Mouse (Mus musculus) kidney, embryonic 16.5 days (tissue): ENCODE measurements around the gene Daam1. TPM values are rescaled to one million over a fixed set of nuclear protein-coding genes. Genes with fewer than 3 reads are reported as not detected.

Experiments
- ATAC-seq: fragments of 200-750 bp; cut with Nextera tagmentation; 2 replicates; pipeline ENCODE4 v1.8.0; 2017; ENCODE audit warnings: moderate TSS enrichment; ENCODE audit not compliant: low FRiP score, low TSS enrichment
- H3K27ac ChIP-seq: fragments of 300-500 bp; sonication (generic); 2 replicates; pipeline ENCODE4 v1.5.1; 2014; ENCODE audit warnings: low read length
- H3K27me3 ChIP-seq: fragments of 300-500 bp; sonication (generic); 2 replicates; pipeline ENCODE4 v1.6.1; 2014; ENCODE audit warnings: low read length, control low read depth, mixed read lengths; ENCODE audit not compliant: insufficient read depth
- H3K36me3 ChIP-seq: fragments of 300-500 bp; sonication (generic); 2 replicates; pipeline ENCODE4 v1.6.1; 2014; ENCODE audit warnings: low read length, control low read depth, mixed read lengths; ENCODE audit not compliant: insufficient read depth
- H3K4me1 ChIP-seq: fragments of 300-500 bp; sonication (generic); 2 replicates; pipeline ENCODE4 v1.6.1; 2014; ENCODE audit warnings: low read length, control low read depth, mixed read lengths; ENCODE audit not compliant: insufficient read depth
- H3K4me2 ChIP-seq: fragments of 300-500 bp; sonication (generic); replicated peaks from 2 replicates; pipeline ENCODE4 v1.6.1; 2014; ENCODE audit warnings: low read depth, low read length
- H3K4me3 ChIP-seq: fragments of 300-500 bp; sonication (generic); 2 replicates; pipeline ENCODE4 v1.5.1; 2014; ENCODE audit warnings: mild to moderate bottlenecking, low read length
- H3K9ac ChIP-seq: fragments of 300-500 bp; sonication (generic); replicated peaks from 2 replicates; pipeline ENCODE4 v1.6.1; 2014; ENCODE audit warnings: low read length
- H3K9me3 ChIP-seq: fragments of 300-500 bp; sonication (generic); 2 replicates; pipeline ENCODE4 v1.6.1; 2016; ENCODE audit warnings: low read length, control low read depth
- WGBS: fragments of 180-500 bp; shearing (Covaris S2); extraction: QIAGEN DNeasy Blood & Tissue Kit; methylation state at CpG from one replicate; pipeline ENCODE4 v1.1.7; 2014; 5-methylcytosine and 5-hydroxymethylcytosine counted together
- polyA plus RNA-seq: library from polyadenylated mRNA; unstranded; fragments of >200 nt; fragmentation: Nextera tagmentation; extraction: Ambion mirVana; gene quantifications from 2 replicates; pipeline ENCODE4 v1.2.1, GENCODE M21; 2015

Gene Daam1
- polyA plus RNA-seq, 1 experiment from 2014 or later, result 8.6 TPM

GRCm38 (mm10) chr12:71975626-71976025, 144.7 kb downstream of the Daam1 start:
- Histone ChIP-seq H3K4me1 (peaks cover 33% of the 10 kb centered on the region), H3K9ac (no peak overlapping the region), H3K36me3 (peaks cover 5% of the 10 kb centered on the region; the same call in 1 of the 2 replicates), H3K4me2 (no peak overlapping the region), H3K4me3 (no peak overlapping the region), H3K27me3 (no peaks in the 10 kb centered on the region), H3K9me3 (no peaks in the 10 kb centered on the region), H3K27ac (no peak overlapping the region)
- 58% methylated on average over 1 of the region's 1 CpGs for WGBS
- no peak for ATAC-seq

DNA sequence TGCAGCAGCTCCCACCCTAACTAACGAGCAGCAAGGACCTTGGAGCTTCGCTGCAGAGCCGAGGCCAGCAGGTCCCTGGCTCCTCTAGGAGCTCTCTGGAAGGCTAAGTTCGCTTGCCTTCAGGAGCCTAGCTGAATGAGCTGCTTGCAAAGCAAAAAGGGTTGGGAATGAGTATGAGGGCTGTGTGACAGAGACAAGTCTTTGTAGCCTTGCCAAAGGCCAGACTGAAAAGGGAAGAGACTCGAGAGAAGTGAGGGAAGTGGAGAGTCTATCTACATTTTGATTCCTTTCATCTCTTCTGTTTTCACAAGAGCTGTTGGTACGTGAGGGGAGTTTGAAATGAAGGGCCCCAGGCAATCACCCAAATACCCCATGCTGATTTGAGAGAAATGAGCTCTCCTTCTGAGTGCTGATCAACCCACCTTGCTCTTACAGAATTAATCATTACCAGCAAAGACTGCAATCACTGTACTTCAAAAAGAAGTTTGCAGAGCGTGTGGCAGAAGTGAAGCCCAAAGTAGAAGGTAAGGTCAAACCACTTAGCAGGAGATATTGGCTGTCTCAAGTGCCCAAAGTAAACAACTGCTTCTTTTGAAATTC, 145.6 kb downstream of the Daam1 start:
- Histone ChIP-seq H3K9ac (no peak overlapping the region), H3K4me2 (no peak overlapping the region)
- peak; percentile 41; the same call in 1 of the 2 replicates for ATAC-seq

GRCm38 (mm10) chr12:71977364-71977763, 146.5 kb downstream of the Daam1 start:
- 0 out of 2 replicates have a peak, but pooled peaks have one; percentile 41 for ATAC-seq

More for the DNA sequence above, 145.6 kb downstream of the Daam1 start:
- 51% methylated on average over 7 of the region's 7 CpGs for WGBS
- no peaks in the 10 kb centered on the region for H3K27me3 ChIP-seq
- H3K36me3 ChIP-seq, result peaks cover 7% of the 10 kb centered on the region; the same call in 1 of the 2 replicates
- no peak overlapping the region for H3K4me3 ChIP-seq
- H3K27ac ChIP-seq, result peak overlapping the region; percentile 17; the same call in 1 of the 2 replicates
- peaks cover 33% of the 10 kb centered on the region for H3K4me1 ChIP-seq
- no peaks in the 10 kb centered on the region for H3K9me3 ChIP-seq

GRCm38 (mm10) chr12:71978513-71979352, 147.9 kb downstream of the Daam1 start:
- H3K27ac ChIP-seq, result no peak overlapping the region
- 68% methylated on average over 12 of the region's 12 CpGs for WGBS
- peaks cover 21% of the 10 kb centered on the region; the same call in 1 of the 2 replicates for H3K4me1 ChIP-seq
- no peak overlapping the region for H3K9ac ChIP-seq
- no peaks in the 10 kb centered on the region for H3K9me3 ChIP-seq
- H3K27me3 ChIP-seq, result no peaks in the 10 kb centered on the region
- ATAC-seq, result no peak
- H3K4me2 ChIP-seq, result no peak overlapping the region
- no peak overlapping the region for H3K4me3 ChIP-seq
- peaks cover 16% of the 10 kb centered on the region for H3K36me3 ChIP-seq

More at GRCm38 (mm10) chr12:71977364-71977763, 146.5 kb downstream of the Daam1 start:
- H3K36me3 ChIP-seq, result peaks cover 7% of the 10 kb centered on the region
- H3K4me3 ChIP-seq, result no peak overlapping the region
- H3K4me1 ChIP-seq, result peaks cover 28% of the 10 kb centered on the region
- no peak overlapping the region for H3K4me2 ChIP-seq
- WGBS, result 81% methylated on average over 7 of the region's 7 CpGs
- H3K27ac ChIP-seq, result peak overlapping the region; percentile 25; the same call in 1 of the 2 replicates
- H3K27me3 ChIP-seq, result no peaks in the 10 kb centered on the region
- H3K9me3 ChIP-seq, result no peaks in the 10 kb centered on the region
- H3K9ac ChIP-seq, result no peak overlapping the region

DNA sequence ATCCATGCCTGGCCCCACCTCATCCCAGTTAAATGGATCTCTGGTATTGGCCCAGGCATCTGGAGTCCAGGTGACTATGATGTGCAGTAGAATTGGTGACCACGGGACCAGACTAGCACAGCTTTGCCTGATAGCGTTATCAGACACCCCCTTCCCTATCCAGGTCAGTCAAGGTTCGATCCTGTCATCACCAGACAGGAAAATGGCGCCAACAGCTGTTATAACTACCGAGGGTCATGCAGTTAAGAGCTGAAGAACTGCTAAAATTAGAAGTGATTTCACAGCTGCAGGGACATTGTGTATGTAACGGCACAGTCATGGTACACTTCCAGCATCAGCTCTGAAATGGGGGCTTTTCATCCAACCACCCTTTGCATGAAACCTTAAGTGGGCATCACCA, 149.3 kb downstream of the Daam1 start:
- no peak overlapping the region for H3K4me2 ChIP-seq
- H3K27ac ChIP-seq, result no peak overlapping the region
- no peak for ATAC-seq
- WGBS, result 67% methylated on average over 6 of the region's 6 CpGs
- H3K27me3 ChIP-seq, result no peaks in the 10 kb centered on the region
- no peak overlapping the region for H3K4me3 ChIP-seq
- no peak overlapping the region for H3K9ac ChIP-seq
- peaks cover 16% of the 10 kb centered on the region for H3K36me3 ChIP-seq
- H3K9me3 ChIP-seq, result no peaks in the 10 kb centered on the region
- peaks cover 21% of the 10 kb centered on the region; the same call in 1 of the 2 replicates for H3K4me1 ChIP-seq

DNA sequence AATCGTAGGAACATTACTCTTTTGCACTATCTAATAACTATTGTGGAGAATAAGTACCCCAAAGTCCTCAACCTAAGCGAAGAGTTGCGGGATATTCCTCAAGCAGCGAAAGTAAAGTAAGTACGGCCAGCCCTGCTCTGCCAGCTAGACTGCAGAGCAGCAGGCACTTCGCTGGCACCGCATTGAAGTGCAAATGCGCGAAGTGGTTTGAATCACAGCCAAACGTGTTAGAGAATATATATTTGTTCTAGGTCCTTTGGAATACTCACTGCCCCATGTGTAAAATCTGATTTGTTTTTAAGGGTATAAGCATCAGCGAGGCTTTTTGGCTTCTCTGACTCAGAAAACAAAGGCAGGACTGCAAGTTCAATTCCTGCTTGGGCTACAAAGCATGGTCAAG, 149.9 kb downstream of the Daam1 start:
- H3K4me3 ChIP-seq, result no peak overlapping the region
- H3K27ac ChIP-seq, result no peak overlapping the region; the same call in 1 of the 2 replicates
- WGBS, result 90% methylated on average over 11 of the region's 11 CpGs
- no peak overlapping the region for H3K4me2 ChIP-seq
- no peak for ATAC-seq
- H3K9me3 ChIP-seq, result no peaks in the 10 kb centered on the region
- peaks cover 19% of the 10 kb centered on the region for H3K36me3 ChIP-seq
- H3K27me3 ChIP-seq, result no peaks in the 10 kb centered on the region
- H3K9ac ChIP-seq, result no peak overlapping the region
- H3K4me1 ChIP-seq, result peaks cover 17% of the 10 kb centered on the region; the same call in 1 of the 2 replicates

GRCm38 (mm10) chr12:71981250-71981649, 150.4 kb downstream of the Daam1 start:
- 69% methylated on average over 8 of the region's 8 CpGs for WGBS
- Histone ChIP-seq H3K36me3 (peaks cover 23% of the 10 kb centered on the region), H3K9ac (no peak overlapping the region), H3K9me3 (no peaks in the 10 kb centered on the region), H3K4me3 (no peak overlapping the region), H3K27ac (no peak overlapping the region), H3K4me1 (peaks cover 12% of the 10 kb centered on the region; the same call in 1 of the 2 replicates), H3K27me3 (no peaks in the 10 kb centered on the region), H3K4me2 (no peak overlapping the region)
- no peak for ATAC-seq

DNA sequence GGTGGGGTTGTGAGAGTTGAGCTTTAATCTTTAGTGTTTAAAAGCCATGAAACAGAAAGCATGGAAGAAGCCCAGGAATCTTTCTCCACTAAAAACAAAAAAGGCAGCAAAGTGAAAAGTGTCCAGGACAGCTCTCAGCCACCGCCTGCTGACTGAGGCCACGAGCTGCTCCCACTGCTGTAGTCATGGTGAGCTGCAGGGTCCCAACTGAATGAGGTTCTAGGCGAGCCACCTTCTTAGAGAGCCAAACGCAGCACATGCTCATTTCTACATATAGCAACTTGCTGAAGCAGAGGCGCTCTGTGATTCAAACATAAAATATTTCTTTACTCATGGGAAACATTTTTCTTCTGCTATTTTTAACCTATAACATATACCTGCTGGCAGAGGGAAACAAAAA, 150.9 kb downstream of the Daam1 start:
- Histone ChIP-seq H3K27me3 (no peaks in the 10 kb centered on the region), H3K9me3 (no peaks in the 10 kb centered on the region), H3K27ac (no peak overlapping the region), H3K4me2 (no peak overlapping the region), H3K9ac (no peak overlapping the region), H3K4me3 (no peak overlapping the region), H3K36me3 (peaks cover 29% of the 10 kb centered on the region), H3K4me1 (peaks cover 11% of the 10 kb centered on the region; the same call in 1 of the 2 replicates)
- 86% methylated on average over 5 of the region's 5 CpGs for WGBS
- no peak for ATAC-seq

DNA sequence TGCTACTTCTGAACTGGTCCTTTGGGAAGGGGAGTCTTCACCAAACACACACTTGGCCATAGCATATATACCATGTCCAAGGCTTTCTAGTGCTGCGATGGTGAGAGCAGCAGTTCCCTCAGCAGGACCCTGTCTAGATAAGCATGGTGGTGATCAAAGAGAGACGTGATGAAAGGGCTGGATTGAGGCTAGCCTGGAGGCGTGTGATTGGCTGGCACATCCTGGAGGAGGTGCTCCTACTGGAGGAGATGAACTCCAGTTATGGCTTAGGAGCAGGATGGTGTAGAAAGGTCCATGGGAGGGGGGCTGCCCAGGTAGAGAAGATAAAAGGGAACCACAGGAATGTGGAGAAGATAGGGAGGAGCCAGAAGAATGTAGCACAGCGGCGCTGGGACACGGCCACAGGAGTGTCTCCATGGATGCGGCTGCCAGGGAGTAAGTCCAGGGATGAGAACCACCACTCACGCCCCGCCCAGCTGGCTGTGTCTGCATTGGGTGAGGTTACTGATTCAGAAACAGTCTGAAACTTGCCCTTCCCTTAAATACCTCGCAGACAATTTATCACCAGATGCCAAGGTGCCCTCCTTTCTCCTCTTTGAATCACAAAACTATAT, 152.3 kb downstream of the Daam1 start:
- H3K4me1 ChIP-seq, result peaks cover 7% of the 10 kb centered on the region; the same call in 1 of the 2 replicates
- H3K9ac ChIP-seq, result no peak overlapping the region
- no peaks in the 10 kb centered on the region for H3K27me3 ChIP-seq
- no peak for ATAC-seq
- H3K36me3 ChIP-seq, result peaks cover 27% of the 10 kb centered on the region
- no peak overlapping the region for H3K27ac ChIP-seq
- 80% methylated on average over 10 of the region's 10 CpGs for WGBS
- H3K4me3 ChIP-seq, result no peak overlapping the region
- H3K9me3 ChIP-seq, result no peaks in the 10 kb centered on the region
- no peak overlapping the region for H3K4me2 ChIP-seq
